Mouse (Mus musculus): ENCODE measurements around the gene B230118H07Rik. TPM values are rescaled to one million over a fixed set of nuclear protein-coding genes. Genes with fewer than 3 reads are reported as not detected.

The B230118H07Rik gene
- polyA plus RNA-seq, 1 experiment = 12.6 TPM

DNA sequence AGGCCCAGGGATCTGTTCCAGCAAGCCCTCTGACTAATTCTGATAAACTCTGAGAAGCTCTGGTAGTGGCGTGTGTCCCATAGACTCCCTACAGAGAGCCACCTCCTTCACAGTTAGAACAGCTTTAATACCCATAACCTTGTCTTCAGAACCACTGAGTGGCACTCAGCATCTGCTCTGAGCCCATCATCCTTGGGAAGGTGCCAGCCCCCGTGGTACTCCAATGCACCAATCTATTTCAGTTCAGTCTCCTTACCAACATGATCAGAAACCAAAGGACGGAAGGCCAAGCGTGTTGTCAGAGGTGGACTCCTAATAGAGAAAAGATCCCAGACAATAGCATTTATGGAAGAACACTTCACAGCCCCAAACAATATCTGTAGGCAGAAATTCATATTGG lies 124.2 kb downstream of the B230118H07Rik start:
- no peak for DNase-seq
- H3K36me3 ChIP-seq (ENCODE audit: control insufficient read depth, insufficient read depth, low read length) = no peaks in the 10 kb centered on the region
- 92% methylated on average over 4 of the region's 4 CpGs for WGBS
- no peak overlapping the region for H3K4me3 ChIP-seq (ENCODE audit: insufficient read depth, low read depth, low read length)
- H3K27ac ChIP-seq (ENCODE audit: insufficient read depth, low read depth, low read length) = no peak overlapping the region
- H3K27me3 ChIP-seq (replicated peaks; ENCODE audit: control insufficient read depth, insufficient read depth, low read length) = no peaks in the 10 kb centered on the region
- H3K4me1 ChIP-seq (ENCODE audit: control insufficient read depth, insufficient read depth, low read length) = no peaks in the 10 kb centered on the region
- TF ChIP-seq CTCF (conservative IDR thresholded peaks at IDR 0.05; ENCODE audit: insufficient read depth, insufficient read length, low read depth, low read length) = no peak
- TF ChIP-seq POLR2A (IDR thresholded peaks at IDR 0.05; ENCODE audit: low read depth, low read length) = no peak

DNA sequence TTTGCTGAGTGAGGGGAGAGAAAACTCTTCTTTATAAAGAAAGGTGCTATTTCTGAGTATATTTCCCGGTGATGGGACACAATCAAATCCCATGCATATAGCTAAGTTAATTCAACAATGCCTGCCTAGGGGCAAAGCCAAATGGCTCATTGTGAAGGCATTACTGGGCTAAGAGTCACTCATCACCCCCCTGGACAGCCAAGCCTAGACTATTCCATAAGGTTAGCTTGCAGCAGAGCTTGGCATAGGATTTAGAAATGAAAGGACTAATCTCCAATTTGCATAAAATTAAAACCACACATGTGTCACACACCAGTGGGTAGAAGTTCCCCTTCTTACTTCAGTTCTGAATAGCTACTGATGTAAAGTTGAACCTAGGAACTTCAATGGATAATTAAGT lies 128.8 kb downstream of the B230118H07Rik start:
- 81% methylated on average over 1 of the region's 1 CpGs for WGBS
- no peak for DNase-seq
- Histone ChIP-seq H3K4me1 (ENCODE audit: control insufficient read depth, insufficient read depth, low read length) (no peaks in the 10 kb centered on the region), H3K27me3 (replicated peaks; ENCODE audit: control insufficient read depth, insufficient read depth, low read length) (no peaks in the 10 kb centered on the region; the same call in 1 of the 2 replicates), H3K4me3 (ENCODE audit: insufficient read depth, low read depth, low read length) (no peak overlapping the region), H3K27ac (ENCODE audit: insufficient read depth, low read depth, low read length) (no peak overlapping the region), H3K36me3 (ENCODE audit: control insufficient read depth, insufficient read depth, low read length) (no peaks in the 10 kb centered on the region)
- no peak for TF ChIP-seq CTCF (conservative IDR thresholded peaks at IDR 0.05; ENCODE audit: insufficient read depth, insufficient read length, low read depth, low read length)
- TF ChIP-seq POLR2A (IDR thresholded peaks at IDR 0.05; ENCODE audit: low read depth, low read length) = no peak

DNA sequence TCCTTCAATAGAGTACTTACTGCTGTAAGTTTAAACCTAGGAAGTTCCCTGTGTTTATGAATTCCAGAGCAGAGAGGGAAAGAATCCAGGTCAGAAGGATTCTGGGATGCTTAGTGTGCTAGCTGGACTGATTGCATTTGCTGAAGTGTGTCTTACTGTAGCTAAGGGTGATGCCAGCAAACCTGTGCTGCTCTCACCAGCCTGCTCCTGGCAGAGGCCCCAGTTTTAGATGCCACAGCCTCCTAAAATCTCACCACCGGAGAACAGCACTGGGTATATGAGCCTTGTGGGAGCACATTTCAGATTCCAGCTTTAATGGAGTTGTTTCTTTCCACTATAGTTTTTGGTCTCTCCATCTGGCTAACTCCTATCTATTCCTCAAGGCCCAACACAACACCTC lies 129.4 kb downstream of the B230118H07Rik start:
- no peaks in the 10 kb centered on the region for H3K36me3 ChIP-seq (ENCODE audit: control insufficient read depth, insufficient read depth, low read length)
- TF ChIP-seq POLR2A (IDR thresholded peaks at IDR 0.05; ENCODE audit: low read depth, low read length) (no peak), CTCF (conservative IDR thresholded peaks at IDR 0.05; ENCODE audit: insufficient read depth, insufficient read length, low read depth, low read length) (no peak)
- no peak overlapping the region for H3K27ac ChIP-seq (ENCODE audit: insufficient read depth, low read depth, low read length)
- no peak overlapping the region for H3K4me3 ChIP-seq (ENCODE audit: insufficient read depth, low read depth, low read length)
- no peaks in the 10 kb centered on the region for H3K4me1 ChIP-seq (ENCODE audit: control insufficient read depth, insufficient read depth, low read length)
- no peak for DNase-seq
- 77% methylated on average over 1 of the region's 1 CpGs for WGBS
- H3K27me3 ChIP-seq (replicated peaks; ENCODE audit: control insufficient read depth, insufficient read depth, low read length) = no peaks in the 10 kb centered on the region; the same call in 1 of the 2 replicates

Other genes with a start within 250 kb of the B230118H07Rik start
- gene Rag2, start 24.8 kb downstream of the B230118H07Rik start, polyA plus RNA-seq (2012; rRNA removed) = not detected in 2 replicates
- gene Rag1, start within 50 bp of the B230118H07Rik start, polyA plus RNA-seq (2012; rRNA removed) = not detected in 2 replicates
- gene Traf6, start 28.9 kb upstream of the B230118H07Rik start, polyA plus RNA-seq (2012; rRNA removed) = 10.6 and 10.8 TPM in 2 replicates
- 7.5 and 9.6 TPM in 2 replicates for gene Prr5l, start 233.5 kb upstream of the B230118H07Rik start, polyA plus RNA-seq (2012; rRNA removed)
- gene Commd9, start 236.7 kb upstream of the B230118H07Rik start, polyA plus RNA-seq (2012; rRNA removed) = 115 and 130 TPM in 2 replicates